Mouse (Mus musculus): ENCODE results near the gene Metap1d.

Gene Metap1d

GRCm38 (mm10) chr2:71528014-71528713 lies 75.1 kb downstream of the Metap1d start, which contains the start of gene Dlx1:
TSS of gene Dlx1 (plus strand) at chr2:71528113.
- DNase-seq: no peak

- DNase-seq: no peak
Observed at GRCm38 (mm10) chr2:71528714-71529510, 75.8 kb downstream of the Metap1d start.

GRCm38 (mm10) chr2:71529511-71530351 lies 76.7 kb downstream of the Metap1d start:
- no peak for DNase-seq

- no peak for DNase-seq
Observed at GRCm38 (mm10) chr2:71530391-71531123, 77.5 kb downstream of the Metap1d start.

GRCm38 (mm10) chr2:71531124-71531590 lies 78.1 kb downstream of the Metap1d start:
- DNase-seq: no peak

GRCm38 (mm10) chr2:71531990-71532970 lies 79.2 kb downstream of the Metap1d start:
- no peak for DNase-seq

- DNase-seq: no peak
Observed at GRCm38 (mm10) chr2:71533094-71533493, 80.0 kb downstream of the Metap1d start.

- DNase-seq: no peak
Observed at GRCm38 (mm10) chr2:71534242-71535052, 81.4 kb downstream of the Metap1d start.

- DNase-seq: no peak
Observed at GRCm38 (mm10) chr2:71540611-71541417, 87.7 kb downstream of the Metap1d start.

GRCm38 (mm10) chr2:71541418-71542226 lies 88.5 kb downstream of the Metap1d start:
- DNase-seq: no peak

GRCm38 (mm10) chr2:71542227-71542815 lies 89.2 kb downstream of the Metap1d start:
- no peak for DNase-seq

GRCm38 (mm10) chr2:71542816-71543301 lies 89.8 kb downstream of the Metap1d start:
- no peak for DNase-seq

GRCm38 (mm10) chr2:71543531-71543930 lies 90.5 kb downstream of the Metap1d start:
- no peak for DNase-seq

GRCm38 (mm10) chr2:71543948-71544347 lies 90.9 kb downstream of the Metap1d start:
- DNase-seq: no peak

GRCm38 (mm10) chr2:71544391-71545285 lies 91.6 kb downstream of the Metap1d start:
- no peak for DNase-seq

GRCm38 (mm10) chr2:71545401-71545881 lies 92.4 kb downstream of the Metap1d start:
- no peak for DNase-seq

Measured in cerebellum, adult 8-10 months (tissue).